Mouse (Mus musculus) sigmoid colon, adult 10 weeks (tissue): ENCODE results near the gene Tecta. TPM values are rescaled to one million over a fixed set of nuclear protein-coding genes. Genes with fewer than 3 reads are reported as not detected.

Source experiments
- polyA plus RNA-seq: library from polyadenylated mRNA; stranded (reverse); fragments of 350-450 nt; fragmentation: Illumina TruSeq; extraction: RNeasy Lipid Tissue Mini Kit (QIAGEN cat#74804); gene quantifications from one replicate; pipeline ENCODE4 v1.2.3, GENCODE M21; 2014; ENCODE audit warnings: low read depth, low replicate concordance

Tecta gene
- not detected for polyA plus RNA-seq

DNA sequence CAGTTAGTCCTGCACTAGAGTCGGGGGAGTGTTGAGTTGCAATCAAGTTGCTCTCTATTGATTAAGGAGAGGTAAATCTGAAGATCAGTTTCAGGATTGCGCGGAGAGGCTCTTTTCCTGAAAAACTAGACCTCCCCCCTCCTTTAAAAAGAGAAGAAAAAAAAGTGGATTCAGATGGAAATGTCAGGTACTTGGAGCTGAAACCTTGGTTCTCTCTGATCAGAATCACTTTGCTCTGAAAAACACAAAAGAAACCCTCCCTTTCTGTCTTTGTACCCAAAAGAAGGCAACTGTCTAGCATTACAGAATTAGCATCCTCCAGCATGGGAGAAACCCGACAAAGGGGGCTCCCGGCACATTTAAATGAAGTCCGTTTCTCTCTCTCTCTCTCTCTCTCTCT is at the start of gene Tecta:
TSS of gene Tecta (minus strand) at position 101 of the 400 bp plus-strand sequence.

Other genes with a start within 250 kb of the Tecta start
- 161 TPM for gene Sc5d, start 135.7 kb downstream of the Tecta start, polyA plus RNA-seq
- 19.0 TPM for gene Tbcel, start 107.9 kb upstream of the Tecta start, polyA plus RNA-seq